Mouse (Mus musculus): Measurements from ENCODE around the gene Sox6. TPM values are rescaled to one million over a fixed set of nuclear protein-coding genes. Genes with fewer than 3 reads are reported as not detected.
A peak's percentile ranks its signal among the peaks of the same experiment; 100 is the strongest.

The Sox6 gene
- polyA plus RNA-seq, 1 experiment from 2014 or later, result 67.4 TPM

GRCm38 (mm10) chr7:116033371-116034241 lies 5.0 kb downstream of the Sox6 start:
- peak overlapping the region; percentile 62 for H3K4me3 ChIP-seq
- H3K9ac ChIP-seq, result peak overlapping the region; percentile 82
- H3K9me3 ChIP-seq, result no peaks in the 10 kb centered on the region
- no peaks in the 10 kb centered on the region for H3K36me3 ChIP-seq
- peaks cover 78% of the 10 kb centered on the region for H3K27me3 ChIP-seq
- WGBS, result under 1% methylated on average over 54 of the region's 54 CpGs
- peak overlapping the region; percentile 99 for H3K4me2 ChIP-seq
- H3K4me1 ChIP-seq, result peaks cover 43% of the 10 kb centered on the region
- ATAC-seq (ENCODE audit: insufficient number of reproducible peaks, insufficient read depth, low FRiP score, low TSS enrichment, low read depth), result no peak
- peak overlapping the region; percentile 94 for H3K27ac ChIP-seq

GRCm38 (mm10) chr7:116032596-116033307 lies 5.8 kb downstream of the Sox6 start:
- no peaks in the 10 kb centered on the region for H3K9me3 ChIP-seq
- ATAC-seq (ENCODE audit: insufficient number of reproducible peaks, insufficient read depth, low FRiP score, low TSS enrichment, low read depth), result 0 out of 2 replicates have a peak, but pooled peaks have one; percentile 35
- peak overlapping the region; percentile 62 for H3K4me3 ChIP-seq
- 2% methylated on average over 11 of the region's 11 CpGs for WGBS
- peaks cover 69% of the 10 kb centered on the region for H3K27me3 ChIP-seq
- H3K9ac ChIP-seq, result peak overlapping the region; percentile 89
- H3K36me3 ChIP-seq, result no peaks in the 10 kb centered on the region
- H3K27ac ChIP-seq, result peak overlapping the region; percentile 94
- H3K4me1 ChIP-seq, result peaks cover 43% of the 10 kb centered on the region
- peak overlapping the region; percentile 99 for H3K4me2 ChIP-seq

- peak overlapping the region; percentile 62 for H3K4me3 ChIP-seq
- peak overlapping the region; percentile 90 for H3K27ac ChIP-seq
- ATAC-seq (ENCODE audit: insufficient number of reproducible peaks, insufficient read depth, low FRiP score, low TSS enrichment, low read depth), result 0 out of 2 replicates have a peak, but pooled peaks have one; percentile 44
- peak overlapping the region; percentile 89 for H3K9ac ChIP-seq
- no peaks in the 10 kb centered on the region for H3K36me3 ChIP-seq
- under 1% methylated on average over 65 of the region's 65 CpGs for WGBS
- H3K4me2 ChIP-seq, result peak overlapping the region; percentile 99
- H3K27me3 ChIP-seq, result peaks cover 63% of the 10 kb centered on the region
- peaks cover 43% of the 10 kb centered on the region for H3K4me1 ChIP-seq
- no peaks in the 10 kb centered on the region for H3K9me3 ChIP-seq
Measured at GRCm38 (mm10) chr7:116031718-116032595, 6.6 kb downstream of the Sox6 start.

- H3K4me3 ChIP-seq, result peak overlapping the region; percentile 62
- under 1% methylated on average over 14 of the region's 14 CpGs for WGBS
- H3K27ac ChIP-seq, result peak overlapping the region; percentile 90
- peaks cover 57% of the 10 kb centered on the region for H3K27me3 ChIP-seq
- H3K9me3 ChIP-seq, result no peaks in the 10 kb centered on the region
- ATAC-seq (ENCODE audit: insufficient number of reproducible peaks, insufficient read depth, low FRiP score, low TSS enrichment, low read depth), result no peak
- H3K4me1 ChIP-seq, result peaks cover 43% of the 10 kb centered on the region
- no peaks in the 10 kb centered on the region for H3K36me3 ChIP-seq
- peak overlapping the region; percentile 99 for H3K4me2 ChIP-seq
- peak overlapping the region; percentile 89 for H3K9ac ChIP-seq
Measured at GRCm38 (mm10) chr7:116031388-116031717, 7.2 kb downstream of the Sox6 start.

- Histone ChIP-seq H3K9ac (peak overlapping the region; percentile 89), H3K4me1 (peaks cover 43% of the 10 kb centered on the region), H3K27me3 (peaks cover 52% of the 10 kb centered on the region), H3K9me3 (no peaks in the 10 kb centered on the region), H3K4me3 (peak overlapping the region; percentile 62), H3K4me2 (peak overlapping the region; percentile 99), H3K36me3 (no peaks in the 10 kb centered on the region), H3K27ac (peak overlapping the region; percentile 90)
- no peak for ATAC-seq (ENCODE audit: insufficient number of reproducible peaks, insufficient read depth, low FRiP score, low TSS enrichment, low read depth)
- 14% methylated on average over 26 of the region's 26 CpGs for WGBS
Measured at GRCm38 (mm10) chr7:116030597-116031387, 7.8 kb downstream of the Sox6 start.

- ATAC-seq (ENCODE audit: insufficient number of reproducible peaks, insufficient read depth, low FRiP score, low TSS enrichment, low read depth), result no peak
- H3K27ac ChIP-seq, result 0 out of 2 replicates have a peak overlapping the region, but pooled peaks have one; percentile 90
- H3K9me3 ChIP-seq, result no peaks in the 10 kb centered on the region
- peaks cover 44% of the 10 kb centered on the region for H3K27me3 ChIP-seq
- peak overlapping the region; percentile 99 for H3K4me2 ChIP-seq
- 44% methylated on average over 3 of the region's 3 CpGs for WGBS
- H3K4me3 ChIP-seq, result peak overlapping the region; percentile 62
- H3K9ac ChIP-seq, result peak overlapping the region; percentile 89; the same call in 1 of the 2 replicates
- peaks cover 41% of the 10 kb centered on the region for H3K4me1 ChIP-seq
- no peaks in the 10 kb centered on the region for H3K36me3 ChIP-seq
Measured at GRCm38 (mm10) chr7:116029991-116030390, 8.6 kb downstream of the Sox6 start.

- WGBS, result 87% methylated on average over 4 of the region's 4 CpGs
- Histone ChIP-seq H3K27me3 (no peaks in the 10 kb centered on the region), H3K4me1 (no peaks in the 10 kb centered on the region), H3K4me2 (no peak overlapping the region), H3K9me3 (no peaks in the 10 kb centered on the region), H3K4me3 (no peak overlapping the region), H3K27ac (no peak overlapping the region), H3K36me3 (no peaks in the 10 kb centered on the region), H3K9ac (no peak overlapping the region)
- ATAC-seq (ENCODE audit: insufficient number of reproducible peaks, insufficient read depth, low FRiP score, low TSS enrichment, low read depth), result no peak
Measured at GRCm38 (mm10) chr7:116002726-116003125, 35.9 kb downstream of the Sox6 start.

GRCm38 (mm10) chr7:115988109-115988779 lies 50.4 kb downstream of the Sox6 start:
- WGBS, result 79% methylated on average over 2 of the region's 2 CpGs
- Histone ChIP-seq H3K4me3 (no peak overlapping the region), H3K4me1 (peaks cover 10% of the 10 kb centered on the region), H3K4me2 (no peak overlapping the region), H3K27ac (no peak overlapping the region), H3K9ac (no peak overlapping the region), H3K27me3 (no peaks in the 10 kb centered on the region), H3K9me3 (no peaks in the 10 kb centered on the region), H3K36me3 (no peaks in the 10 kb centered on the region)
- ATAC-seq (ENCODE audit: insufficient number of reproducible peaks, insufficient read depth, low FRiP score, low TSS enrichment, low read depth), result no peak

GRCm38 (mm10) chr7:115985716-115986115 lies 52.9 kb downstream of the Sox6 start:
- no peak overlapping the region for H3K4me3 ChIP-seq
- H3K27me3 ChIP-seq, result no peaks in the 10 kb centered on the region
- H3K9ac ChIP-seq, result no peak overlapping the region
- H3K36me3 ChIP-seq, result no peaks in the 10 kb centered on the region
- no peak for ATAC-seq (ENCODE audit: insufficient number of reproducible peaks, insufficient read depth, low FRiP score, low TSS enrichment, low read depth)
- WGBS, result 28% methylated on average over 6 of the region's 6 CpGs
- H3K4me1 ChIP-seq, result peaks cover 7% of the 10 kb centered on the region
- no peak overlapping the region for H3K27ac ChIP-seq
- no peak overlapping the region for H3K4me2 ChIP-seq
- no peaks in the 10 kb centered on the region for H3K9me3 ChIP-seq

- Histone ChIP-seq H3K4me2 (no peak overlapping the region), H3K27ac (no peak overlapping the region), H3K4me1 (peaks cover 7% of the 10 kb centered on the region), H3K9ac (no peak overlapping the region), H3K36me3 (no peaks in the 10 kb centered on the region), H3K9me3 (no peaks in the 10 kb centered on the region), H3K27me3 (no peaks in the 10 kb centered on the region), H3K4me3 (no peak overlapping the region)
- WGBS, result 71% methylated on average over 3 of the region's 3 CpGs
- ATAC-seq (ENCODE audit: insufficient number of reproducible peaks, insufficient read depth, low FRiP score, low TSS enrichment, low read depth), result no peak
Measured at GRCm38 (mm10) chr7:115984076-115984475, 54.5 kb downstream of the Sox6 start.
